Mouse (Mus musculus) cerebellum, adult 8-10 months (tissue): ENCODE measurements around the gene Cyp2d12.
"Not testable (repeated sequence)": the region's sequence is repeated elsewhere in the genome, so short reads cannot be mapped to it uniquely, and the experiment has no call there.

Source experiments
- DNase-seq: peaks from one replicate; pipeline ENCODE4 v3.0.0; 2022

Cyp2d12 gene

GRCm38 (mm10) chr15:82554531-82555230 lies at the start of gene Cyp2d12:
Gene Cyp2d12 (plus strand): TSS chr15:82555072.
- DNase-seq, result no peak

GRCm38 (mm10) chr15:82506971-82507370 lies 47.9 kb upstream of the Cyp2d12 start:
- no peak for DNase-seq

GRCm38 (mm10) chr15:82507740-82508139 lies 47.1 kb upstream of the Cyp2d12 start:
- not testable (repeated sequence) for DNase-seq

GRCm38 (mm10) chr15:82509495-82509894 lies 45.4 kb upstream of the Cyp2d12 start:
- not testable (repeated sequence) for DNase-seq

GRCm38 (mm10) chr15:82510500-82510899 lies 44.4 kb upstream of the Cyp2d12 start:
- DNase-seq, result not testable (repeated sequence)

DNA sequence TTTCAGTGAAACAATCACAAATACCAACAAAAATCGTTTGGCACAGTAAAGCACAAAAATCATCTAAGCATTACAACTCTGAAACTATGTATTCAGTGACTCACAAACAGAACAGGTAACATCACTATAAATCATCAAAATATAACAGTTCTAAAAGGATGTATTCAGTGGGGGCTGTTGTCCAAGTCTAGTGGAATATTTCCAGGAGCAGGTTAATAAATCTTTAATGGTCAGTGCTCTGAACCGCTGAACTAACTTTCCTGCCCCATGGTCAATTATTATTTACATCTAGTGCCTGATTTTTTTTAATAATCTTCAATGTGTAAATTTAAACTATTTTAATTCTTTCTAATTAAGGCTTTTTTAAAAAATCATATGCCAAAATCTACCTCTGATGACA lies 42.8 kb upstream of the Cyp2d12 start:
- DNase-seq, result not testable (repeated sequence)

GRCm38 (mm10) chr15:82516174-82516573 lies 38.7 kb upstream of the Cyp2d12 start:
- not testable (repeated sequence) for DNase-seq

DNA sequence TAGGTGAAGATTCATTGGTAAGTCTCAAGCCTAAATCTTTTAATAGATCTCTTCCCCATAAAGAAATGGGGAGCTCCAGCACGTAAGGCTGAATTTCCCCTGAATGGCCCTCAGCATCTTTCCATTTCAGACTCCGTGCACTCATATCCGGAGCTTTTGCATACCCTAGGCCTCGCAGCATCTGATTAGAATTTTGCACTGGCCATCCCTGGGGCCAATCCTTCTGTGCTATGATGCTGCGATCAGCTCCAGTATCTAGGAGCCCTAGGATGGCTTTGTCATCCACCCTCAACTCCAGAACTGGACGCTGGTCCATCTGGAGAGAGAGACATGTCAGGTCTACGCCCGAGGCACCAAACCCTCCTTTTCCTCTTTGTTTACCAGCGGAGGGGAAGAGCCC lies 27.5 kb upstream of the Cyp2d12 start:
- DNase-seq, result not testable (repeated sequence)

DNA sequence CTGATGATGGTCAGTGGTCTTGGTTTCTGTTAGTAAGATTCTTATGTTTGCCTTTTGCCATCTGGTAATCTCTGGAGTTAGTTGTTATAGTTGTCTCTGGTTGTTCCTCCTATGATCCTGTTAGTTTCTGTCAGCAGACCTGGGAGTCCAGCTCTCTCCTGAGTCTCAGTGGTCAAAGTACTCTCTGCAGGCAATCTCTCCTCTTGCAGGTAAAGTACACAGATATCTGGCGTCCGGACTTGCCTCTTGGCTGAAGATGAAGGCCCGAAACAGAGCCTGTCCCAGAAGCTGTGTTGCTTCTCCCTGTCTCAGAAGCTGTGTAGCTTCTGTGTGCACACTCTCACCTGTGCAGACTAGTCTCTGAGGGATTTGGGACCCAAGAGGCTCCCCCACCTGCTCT lies 22.2 kb upstream of the Cyp2d12 start:
- not testable (repeated sequence) for DNase-seq

- not testable (repeated sequence) for DNase-seq
These were observed 11.9 kb upstream of the Cyp2d12 start for GRCm38 (mm10) chr15:82542976-82543375.

- not testable (repeated sequence) for DNase-seq
These were observed 10.3 kb upstream of the Cyp2d12 start for GRCm38 (mm10) chr15:82544561-82544960.

DNA sequence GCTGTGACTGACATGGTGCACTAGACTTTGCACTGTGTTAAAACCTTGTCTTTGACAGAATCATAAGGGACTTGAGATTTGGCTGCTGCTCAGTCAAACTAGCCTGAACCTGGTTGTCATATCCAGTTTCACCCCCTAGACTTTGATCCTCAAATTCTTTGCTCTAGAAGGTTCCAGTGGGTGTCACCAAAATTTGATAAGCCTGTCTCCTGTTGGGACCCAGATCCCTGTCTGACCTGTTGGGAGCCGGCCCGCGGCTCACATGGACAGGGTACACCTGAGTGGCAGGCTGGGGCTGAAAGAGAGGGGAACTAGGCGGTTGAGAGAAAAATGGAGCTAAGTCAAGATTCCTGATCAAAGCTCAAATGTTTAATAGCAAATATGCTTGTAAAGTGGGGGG lies 7.1 kb upstream of the Cyp2d12 start:
- DNase-seq, result not testable (repeated sequence)

DNA sequence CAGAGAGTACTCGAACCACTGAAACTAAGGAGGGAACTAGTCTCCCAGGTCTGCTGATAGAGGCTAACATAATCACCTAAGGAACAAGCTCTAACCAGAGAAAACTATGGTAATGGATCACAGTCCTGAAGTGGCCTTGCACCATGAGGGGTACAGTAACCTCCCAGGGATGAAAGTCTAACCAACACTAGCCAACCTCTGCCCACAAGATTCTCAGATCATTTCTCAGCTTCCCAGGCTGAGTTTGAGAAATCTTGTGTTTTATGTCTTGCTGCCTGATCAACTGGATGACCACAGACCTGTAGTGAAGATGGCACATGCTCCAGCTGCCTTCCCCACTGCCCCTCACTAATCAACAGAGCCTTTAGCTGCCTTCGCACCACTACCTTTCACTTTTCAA lies 1.7 kb upstream of the Cyp2d12 start:
- DNase-seq, result not testable (repeated sequence)

GRCm38 (mm10) chr15:82572856-82573255 lies 18.0 kb downstream of the Cyp2d12 start:
- no peak for DNase-seq

DNA sequence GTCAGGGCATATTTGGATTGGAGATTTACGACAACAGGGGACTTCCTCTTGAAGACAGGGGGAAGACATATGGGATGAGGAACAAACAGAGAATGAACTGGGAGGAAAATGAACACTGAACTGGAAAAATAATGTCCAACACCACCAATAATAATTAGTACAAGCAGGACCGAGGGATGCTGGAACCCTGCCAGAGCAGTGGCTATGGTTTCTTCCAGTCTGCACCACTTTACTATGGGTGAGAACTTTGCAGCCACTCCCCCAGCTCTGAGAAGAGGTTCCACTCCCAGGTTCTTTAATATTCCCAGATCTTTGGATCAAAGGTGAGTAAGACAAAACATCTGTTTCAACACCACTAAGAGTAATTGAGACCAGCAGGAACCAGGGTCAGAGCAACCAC lies 24.2 kb downstream of the Cyp2d12 start:
- DNase-seq, result no peak

DNA sequence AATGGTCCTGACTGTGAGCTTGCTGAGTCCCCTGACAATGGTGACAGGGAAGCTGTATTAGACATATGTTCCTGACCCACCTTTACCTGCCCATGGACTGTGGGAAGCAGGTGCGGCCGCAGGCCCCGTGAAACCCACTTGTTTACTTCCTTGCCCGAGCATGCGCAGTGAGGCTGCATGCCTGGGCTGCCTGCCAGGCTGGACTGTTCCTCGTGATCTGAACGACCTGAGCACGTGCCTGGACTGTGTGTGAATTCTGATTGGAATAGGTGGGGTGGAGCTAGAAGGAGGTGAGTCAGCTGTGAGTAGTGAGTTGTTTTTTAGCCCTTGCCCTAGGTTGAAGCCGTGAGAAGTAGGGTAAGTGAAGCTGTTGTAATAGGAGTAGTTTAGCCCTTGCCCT lies 27.7 kb downstream of the Cyp2d12 start:
- DNase-seq, result no peak
